Mouse (Mus musculus): Measurements from ENCODE around the gene Otud7b. TPM values are rescaled to one million over a fixed set of nuclear protein-coding genes. Genes with fewer than 3 reads are reported as not detected.

Otud7b gene
- polyA plus RNA-seq, 1 experiment, result 11.5 TPM

GRCm38 (mm10) chr3:96159820-96160219 lies 55.5 kb downstream of the Otud7b start:
- no peak for TF ChIP-seq GATA1 (IDR thresholded peaks at IDR 0.05; ENCODE audit: low read length)

- no peak for TF ChIP-seq GATA1 (IDR thresholded peaks at IDR 0.05; ENCODE audit: low read length)
These were observed 56.0 kb downstream of the Otud7b start for GRCm38 (mm10) chr3:96160222-96160802.

GRCm38 (mm10) chr3:96160803-96161516 lies 56.6 kb downstream of the Otud7b start:
- no peak for TF ChIP-seq GATA1 (IDR thresholded peaks at IDR 0.05; ENCODE audit: low read length)

GRCm38 (mm10) chr3:96161869-96162840 lies 57.8 kb downstream of the Otud7b start, which contains the start of gene Mtmr11:
Mtmr11 (plus strand) TSS chr3:96162004.
- TF ChIP-seq GATA1 (IDR thresholded peaks at IDR 0.05; ENCODE audit: low read length), result no peak

- no peak for TF ChIP-seq GATA1 (IDR thresholded peaks at IDR 0.05; ENCODE audit: low read length)
These were observed 58.7 kb downstream of the Otud7b start for GRCm38 (mm10) chr3:96163040-96163439.

- no peak for TF ChIP-seq GATA1 (IDR thresholded peaks at IDR 0.05; ENCODE audit: low read length)
These were observed 64.3 kb downstream of the Otud7b start for GRCm38 (mm10) chr3:96168466-96169158.

- no peak for TF ChIP-seq GATA1 (IDR thresholded peaks at IDR 0.05; ENCODE audit: low read length)
These were observed 65.9 kb downstream of the Otud7b start for GRCm38 (mm10) chr3:96170276-96170675.

GRCm38 (mm10) chr3:96170976-96171545 lies 66.7 kb downstream of the Otud7b start:
- TF ChIP-seq GATA1 (IDR thresholded peaks at IDR 0.05; ENCODE audit: low read length), result no peak

- no peak for TF ChIP-seq GATA1 (IDR thresholded peaks at IDR 0.05; ENCODE audit: low read length)
These were observed 67.4 kb downstream of the Otud7b start for GRCm38 (mm10) chr3:96171583-96172196.

GRCm38 (mm10) chr3:96172197-96173178 lies 68.2 kb downstream of the Otud7b start, which contains the start of gene Sf3b4:
Sf3b4 (plus strand) TSS chr3:96172332.
- TF ChIP-seq GATA1 (IDR thresholded peaks at IDR 0.05; ENCODE audit: low read length), result no peak

- no peak for TF ChIP-seq GATA1 (IDR thresholded peaks at IDR 0.05; ENCODE audit: low read length)
These were observed 68.9 kb downstream of the Otud7b start for GRCm38 (mm10) chr3:96173185-96173584.

- no peak for TF ChIP-seq GATA1 (IDR thresholded peaks at IDR 0.05; ENCODE audit: low read length)
These were observed 70.9 kb downstream of the Otud7b start for GRCm38 (mm10) chr3:96175251-96175650.

- TF ChIP-seq GATA1 (IDR thresholded peaks at IDR 0.05; ENCODE audit: low read length), result no peak
These were observed 74.1 kb downstream of the Otud7b start for GRCm38 (mm10) chr3:96178427-96178826.
